Mouse (Mus musculus): ENCODE results near the gene Spire2.

Spire2 gene

GRCm38 (mm10) chr8:123334467-123334866 is 2.0 kb downstream of the Spire2 start:
- DNase-seq, result peak; percentile 66

- DNase-seq, result no peak
Measured at GRCm38 (mm10) chr8:123337475-123337874, 5.0 kb downstream of the Spire2 start.

GRCm38 (mm10) chr8:123340071-123340470 is 7.6 kb downstream of the Spire2 start:
- no peak for DNase-seq

GRCm38 (mm10) chr8:123341040-123342015 is 8.8 kb downstream of the Spire2 start:
- no peak for DNase-seq

GRCm38 (mm10) chr8:123342253-123342652 is 9.7 kb downstream of the Spire2 start:
- DNase-seq, result no peak

- DNase-seq, result no peak
Measured at GRCm38 (mm10) chr8:123342911-123343310, 10.4 kb downstream of the Spire2 start.

- DNase-seq, result no peak
Measured at GRCm38 (mm10) chr8:123343422-123343821, 10.9 kb downstream of the Spire2 start.

- no peak for DNase-seq
Measured at GRCm38 (mm10) chr8:123345135-123345534, 12.6 kb downstream of the Spire2 start.

- DNase-seq, result no peak
Measured at GRCm38 (mm10) chr8:123345856-123346255, 13.3 kb downstream of the Spire2 start.

- DNase-seq, result no peak
Measured at GRCm38 (mm10) chr8:123347293-123347692, 14.8 kb downstream of the Spire2 start.

- DNase-seq, result peak; percentile 93
Measured at GRCm38 (mm10) chr8:123348237-123348843, 15.8 kb downstream of the Spire2 start.

- DNase-seq, result no peak
Measured at GRCm38 (mm10) chr8:123349073-123349472, 16.6 kb downstream of the Spire2 start.

- no peak for DNase-seq
Measured at GRCm38 (mm10) chr8:123352118-123352517, 19.6 kb downstream of the Spire2 start.

GRCm38 (mm10) chr8:123352786-123353185 is 20.3 kb downstream of the Spire2 start:
- no peak for DNase-seq

GRCm38 (mm10) chr8:123353216-123353615 is 20.7 kb downstream of the Spire2 start:
- no peak for DNase-seq

- DNase-seq, result peak; percentile 96
Measured at GRCm38 (mm10) chr8:123361082-123361739, 28.7 kb downstream of the Spire2 start.

- DNase-seq, result peak; percentile 99
Measured at GRCm38 (mm10) chr8:123373403-123374238, 41.1 kb downstream of the Spire2 start, which contains the start of gene Tcf25. TSS of gene Tcf25 (plus strand) at chr8:123373753.

GRCm38 (mm10) chr8:123374239-123374578 is 41.7 kb downstream of the Spire2 start:
- peak; percentile 99 for DNase-seq

GRCm38 (mm10) chr8:123375701-123376100 is 43.2 kb downstream of the Spire2 start:
- no peak for DNase-seq

GRCm38 (mm10) chr8:123376106-123376505 is 43.6 kb downstream of the Spire2 start:
- DNase-seq, result no peak

GRCm38 (mm10) chr8:123381711-123382110 is 49.2 kb downstream of the Spire2 start:
- peak; percentile 91 for DNase-seq

- peak; percentile 88 for DNase-seq
Measured at GRCm38 (mm10) chr8:123382516-123382915, 50.0 kb downstream of the Spire2 start.
